Mouse (Mus musculus) lung, postnatal 0 days (tissue): ENCODE results near the gene Lin7a. TPM values are rescaled to one million over a fixed set of nuclear protein-coding genes. Genes with fewer than 3 reads are reported as not detected.

Experiments used
- ATAC-seq: fragments of 200-750 bp; cut with Nextera tagmentation; 2 replicates; pipeline ENCODE4 v1.8.0; 2017; ENCODE audit warnings: moderate library complexity
- DNase-seq: peaks from one replicate; pipeline ENCODE4 v3.0.0-alpha.2; 2016; ENCODE audit warnings: low spot score
- H3K27ac ChIP-seq: fragments of 300-500 bp; sonication (generic); 2 replicates; pipeline ENCODE4 v1.5.1; 2014; ENCODE audit warnings: antibody characterized with exemption, mild to moderate bottlenecking, low read length, mixed read lengths
- H3K27me3 ChIP-seq: fragments of 300-500 bp; sonication (generic); replicated peaks from 2 replicates; pipeline ENCODE4 v1.6.1; 2014; ENCODE audit warnings: low read length, mixed read lengths; ENCODE audit not compliant: insufficient read depth
- H3K36me3 ChIP-seq: fragments of 300-500 bp; sonication (generic); 2 replicates; pipeline ENCODE4 v1.6.1; 2014; ENCODE audit warnings: low read length, mixed read lengths; ENCODE audit not compliant: insufficient read depth
- H3K4me1 ChIP-seq: fragments of 300-500 bp; sonication (generic); 2 replicates; pipeline ENCODE4 v1.6.1; 2014; ENCODE audit warnings: antibody characterized with exemption, low read depth, low read length, mixed read lengths; ENCODE audit not compliant: insufficient read depth
- H3K4me2 ChIP-seq: fragments of 300-500 bp; sonication (generic); replicated peaks from 2 replicates; pipeline ENCODE4 v1.6.1; 2014; ENCODE audit warnings: low read depth, mild to moderate bottlenecking, low read length, moderate library complexity, mixed read lengths
- H3K4me3 ChIP-seq: fragments of 300-500 bp; sonication (generic); 2 replicates; pipeline ENCODE4 v1.5.1; 2014; ENCODE audit warnings: low read depth, low read length
- H3K9ac ChIP-seq: fragments of 300-500 bp; sonication (generic); replicated peaks from 2 replicates; pipeline ENCODE4 v1.6.1; 2014; ENCODE audit warnings: low read depth, mild to moderate bottlenecking
- H3K9me3 ChIP-seq: fragments of 300-500 bp; sonication (generic); 2 replicates; pipeline ENCODE4 v1.6.1; 2016; ENCODE audit warnings: low read length, mixed read lengths
- CTCF ChIP-seq: IDR thresholded peaks from 2 replicates; pipeline ENCODE4 v1.5.1; 2016; ENCODE audit warnings: antibody characterized with exemption, mild to moderate bottlenecking
- EP300 ChIP-seq: IDR thresholded peaks from 2 replicates; pipeline ENCODE4 v1.6.1; 2016; ENCODE audit warnings: antibody characterized with exemption, mild to moderate bottlenecking, control low read depth
- WGBS: fragments of 180-500 bp; shearing (Covaris S2); extraction: QIAGEN DNeasy Blood & Tissue Kit; methylation state at CpG from one replicate; pipeline ENCODE4 v1.1.7; 2014; 5-methylcytosine and 5-hydroxymethylcytosine counted together
- polyA plus RNA-seq: library from polyadenylated mRNA; unstranded; fragments of >200 nt; fragmentation: Nextera tagmentation; extraction: Ambion mirVana; gene quantifications from 2 replicates; pipeline ENCODE4 v1.2.1, GENCODE M21; 2015

Lin7a gene
- polyA plus RNA-seq, 1 experiment from 2014 or later = 0.43 TPM

DNA sequence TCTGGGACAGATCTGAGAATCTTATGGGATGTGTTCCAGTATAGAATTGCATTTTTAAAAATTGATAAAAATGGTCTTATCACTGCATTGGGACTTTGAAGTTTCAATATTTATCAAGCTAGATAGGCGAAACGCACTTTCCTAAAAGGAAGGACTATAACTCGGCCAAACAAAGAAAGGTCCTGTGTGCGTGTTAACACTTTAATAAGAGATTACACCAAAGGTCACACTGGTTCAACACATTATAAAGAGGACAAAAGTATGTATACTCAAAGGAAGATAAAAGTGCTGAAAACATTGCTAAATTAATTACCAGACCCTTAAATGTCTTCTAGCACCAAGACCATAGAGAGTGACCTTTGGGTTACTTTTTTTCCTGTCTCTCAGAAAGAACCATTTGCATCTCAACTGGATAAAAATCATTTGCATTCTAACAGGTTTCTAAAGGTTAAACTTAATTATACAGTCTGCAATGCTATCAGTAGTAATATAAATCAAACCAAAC lies 46.1 kb upstream of the Lin7a start:
- H3K27me3 ChIP-seq = no peaks in the 10 kb centered on the region
- H3K27ac ChIP-seq = no peak overlapping the region
- no peak overlapping the region for H3K9ac ChIP-seq
- WGBS = 50% methylated on average over 4 of the region's 4 CpGs
- no peaks in the 10 kb centered on the region for H3K4me1 ChIP-seq
- no peaks in the 10 kb centered on the region for H3K9me3 ChIP-seq
- no peak overlapping the region for H3K4me2 ChIP-seq
- no peaks in the 10 kb centered on the region for H3K36me3 ChIP-seq
- H3K4me3 ChIP-seq = no peak overlapping the region
- DNase-seq = no peak
- no peak for TF ChIP-seq EP300
- no peak for ATAC-seq

DNA sequence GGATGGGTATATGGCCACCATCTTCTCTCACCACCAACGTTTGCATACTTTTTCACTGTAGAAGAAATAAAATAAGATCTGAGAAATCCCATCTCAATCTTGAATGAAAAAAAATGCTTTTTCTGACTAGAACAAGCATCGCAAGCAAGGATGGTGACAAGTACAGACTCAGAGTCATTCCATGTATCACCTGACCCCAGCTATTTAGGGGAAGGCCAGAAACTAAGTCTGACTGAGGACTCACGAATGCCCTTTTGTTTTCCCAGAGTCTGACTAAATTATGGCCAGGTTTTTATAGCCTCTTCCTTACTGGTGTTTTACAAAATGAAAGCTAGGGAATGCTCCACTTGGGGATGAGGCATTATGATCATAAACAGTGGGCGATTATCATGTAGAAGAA lies 45.6 kb upstream of the Lin7a start:
- ATAC-seq (no peak), DNase-seq (no peak)
- WGBS = 75% methylated on average over 4 of the region's 4 CpGs
- TF ChIP-seq EP300 (no peak), CTCF (no peak)
- Histone ChIP-seq H3K4me1 (no peaks in the 10 kb centered on the region), H3K27me3 (no peaks in the 10 kb centered on the region), H3K9ac (no peak overlapping the region), H3K36me3 (no peaks in the 10 kb centered on the region), H3K27ac (no peak overlapping the region), H3K9me3 (no peaks in the 10 kb centered on the region), H3K4me3 (no peak overlapping the region), H3K4me2 (no peak overlapping the region)

DNA sequence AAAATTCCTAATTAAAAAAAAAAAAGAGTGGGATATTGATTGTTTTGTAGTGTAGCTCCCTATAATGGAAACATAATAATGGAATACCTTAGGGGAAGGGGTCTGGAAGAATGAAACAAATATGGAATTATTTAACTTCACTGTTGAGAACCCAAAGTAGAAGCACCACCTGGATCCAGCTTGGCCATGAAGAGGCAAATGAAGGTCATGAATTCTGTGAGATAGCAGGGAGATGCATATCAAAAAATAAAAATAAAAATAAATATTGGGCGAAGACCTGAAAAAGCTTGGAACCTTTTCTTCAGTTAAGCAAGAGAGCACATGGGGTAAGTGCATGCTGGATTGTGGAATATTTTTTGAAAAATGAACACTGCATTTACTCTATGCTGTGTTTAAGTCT lies 43.6 kb upstream of the Lin7a start:
- Histone ChIP-seq H3K4me3 (no peak overlapping the region), H3K9ac (no peak overlapping the region), H3K27me3 (no peaks in the 10 kb centered on the region), H3K36me3 (no peaks in the 10 kb centered on the region), H3K4me2 (no peak overlapping the region), H3K4me1 (no peaks in the 10 kb centered on the region), H3K27ac (no peak overlapping the region), H3K9me3 (no peaks in the 10 kb centered on the region)
- DNase-seq (no peak), ATAC-seq (no peak)
- WGBS = 94% methylated on average over 1 of the region's 1 CpGs
- TF ChIP-seq EP300 = no peak
- TF ChIP-seq CTCF = no peak

DNA sequence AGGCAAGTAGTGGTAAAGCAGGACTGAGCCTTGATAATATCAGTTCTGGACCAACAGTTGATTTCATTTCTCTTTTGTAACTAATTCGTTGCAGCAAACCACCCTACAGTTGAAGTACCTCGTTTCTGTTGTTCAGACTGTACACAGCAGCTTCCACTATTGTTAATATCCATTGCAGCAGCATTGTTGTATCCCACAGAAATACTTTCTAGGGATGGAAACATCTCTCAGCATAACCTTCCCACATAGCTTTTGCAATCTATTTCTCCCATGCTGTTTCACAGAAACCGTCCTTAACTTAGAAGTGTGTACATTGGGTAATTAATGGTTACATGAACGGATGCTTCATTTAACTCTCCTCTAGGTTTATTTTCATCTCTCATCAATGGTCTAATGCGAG lies 42.7 kb upstream of the Lin7a start:
- H3K4me1 ChIP-seq = no peaks in the 10 kb centered on the region
- H3K27ac ChIP-seq = no peak overlapping the region
- no peaks in the 10 kb centered on the region for H3K36me3 ChIP-seq
- H3K9ac ChIP-seq = no peak overlapping the region
- 60% methylated on average over 5 of the region's 5 CpGs for WGBS
- no peak overlapping the region for H3K4me2 ChIP-seq
- no peak for DNase-seq
- ATAC-seq = no peak
- no peaks in the 10 kb centered on the region for H3K9me3 ChIP-seq
- H3K4me3 ChIP-seq = no peak overlapping the region
- TF ChIP-seq EP300 (no peak), CTCF (no peak)
- H3K27me3 ChIP-seq = no peaks in the 10 kb centered on the region

DNA sequence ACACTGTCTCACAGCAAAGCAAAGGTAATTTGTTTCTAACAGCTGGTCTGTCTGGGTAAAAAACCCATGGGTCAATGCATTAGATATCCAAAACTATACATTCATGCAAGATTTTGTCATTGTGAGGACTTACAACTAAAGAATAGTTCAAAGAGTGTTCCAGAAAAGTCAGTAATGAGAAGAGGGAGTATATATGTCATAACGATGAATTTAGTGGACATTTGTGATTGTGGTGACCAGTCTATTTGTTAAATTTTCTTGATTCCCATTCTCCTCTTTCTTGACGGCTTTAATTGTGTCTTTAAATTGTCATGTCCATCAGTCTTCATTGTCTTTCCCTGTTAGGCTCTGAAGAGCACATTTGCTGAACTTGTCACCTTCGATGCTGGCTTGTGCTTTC lies 42.1 kb upstream of the Lin7a start:
- no peaks in the 10 kb centered on the region for H3K4me1 ChIP-seq
- DNase-seq = no peak
- no peak overlapping the region for H3K27ac ChIP-seq
- H3K9me3 ChIP-seq = no peaks in the 10 kb centered on the region
- no peaks in the 10 kb centered on the region for H3K36me3 ChIP-seq
- H3K9ac ChIP-seq = no peak overlapping the region
- WGBS = 77% methylated on average over 3 of the region's 3 CpGs
- no peak overlapping the region for H3K4me3 ChIP-seq
- ATAC-seq = no peak
- no peak for TF ChIP-seq CTCF
- no peak overlapping the region for H3K4me2 ChIP-seq
- no peaks in the 10 kb centered on the region for H3K27me3 ChIP-seq

DNA sequence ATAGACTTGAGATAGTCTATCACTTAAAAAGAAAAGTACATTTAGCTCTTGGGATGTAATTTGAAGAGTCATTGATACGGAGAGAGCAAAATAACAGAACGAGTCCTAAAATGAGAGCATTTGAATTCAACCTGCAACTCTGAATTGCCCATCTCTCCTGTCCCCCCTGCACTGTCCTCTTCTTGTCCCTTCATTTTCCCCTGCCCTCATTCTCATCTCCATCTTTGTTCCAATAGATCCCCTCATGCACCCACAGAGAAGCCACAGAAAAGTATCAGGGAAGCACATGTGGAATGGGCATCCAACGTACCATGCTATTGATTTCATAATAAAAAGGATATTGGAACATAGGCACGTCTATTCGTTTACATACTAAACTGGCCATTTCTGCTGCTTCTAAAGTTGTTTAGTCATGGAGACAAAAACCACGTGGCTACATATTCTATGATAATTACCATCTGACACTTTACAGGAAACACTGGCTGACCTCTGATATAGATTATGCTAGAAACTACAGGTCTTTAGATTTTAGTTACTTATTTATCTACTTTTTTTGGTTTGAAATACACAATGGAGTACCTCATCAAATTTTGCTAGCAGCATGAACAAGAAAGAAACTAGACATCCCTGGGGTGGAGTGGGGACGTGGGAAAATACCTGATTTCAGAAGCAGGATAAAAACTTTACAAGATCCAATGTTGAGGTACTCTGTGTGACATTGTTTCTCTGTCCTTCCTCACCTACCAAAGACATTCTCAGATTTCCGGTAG lies 41.2 kb upstream of the Lin7a start:
- DNase-seq (no peak), ATAC-seq (no peak)
- Histone ChIP-seq H3K4me2 (no peak overlapping the region), H3K27me3 (no peaks in the 10 kb centered on the region), H3K4me3 (no peak overlapping the region), H3K4me1 (no peaks in the 10 kb centered on the region), H3K9me3 (no peaks in the 10 kb centered on the region), H3K9ac (no peak overlapping the region), H3K36me3 (no peaks in the 10 kb centered on the region), H3K27ac (no peak overlapping the region)
- WGBS = 74% methylated on average over 8 of the region's 8 CpGs
- TF ChIP-seq EP300 = no peak
- no peak for TF ChIP-seq CTCF

DNA sequence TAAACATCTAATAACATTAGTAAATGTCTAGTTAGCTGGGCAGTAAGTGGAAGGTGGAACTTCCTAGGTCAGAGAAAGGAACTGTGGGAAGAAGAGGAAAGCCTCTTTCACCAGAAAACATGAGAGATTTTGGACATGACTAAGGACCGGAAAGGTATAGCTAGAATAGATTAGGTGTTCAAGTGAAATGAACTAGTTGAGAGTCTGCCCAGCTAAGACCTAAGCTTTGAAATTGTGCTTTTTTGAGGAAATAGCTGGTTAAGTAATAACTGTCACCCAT lies 40.7 kb upstream of the Lin7a start:
- Histone ChIP-seq H3K9ac (no peak overlapping the region), H3K4me3 (no peak overlapping the region), H3K4me1 (no peaks in the 10 kb centered on the region), H3K4me2 (no peak overlapping the region), H3K27ac (no peak overlapping the region), H3K36me3 (no peaks in the 10 kb centered on the region), H3K9me3 (no peaks in the 10 kb centered on the region), H3K27me3 (no peaks in the 10 kb centered on the region)
- ATAC-seq (no peak), DNase-seq (no peak)
- 91% methylated on average over 1 of the region's 1 CpGs for WGBS
- no peak for TF ChIP-seq EP300
- TF ChIP-seq CTCF = no peak
